Mouse (Mus musculus) testis, adult 2 months (tissue): ENCODE data around the gene Pou2f2.
A peak's percentile ranks its signal among the peaks of the same experiment; 100 is the strongest.

Experiments
- CTCF ChIP-seq: fragments of 200-500 bp; IDR thresholded peaks from 2 replicates; pipeline ENCODE4 v1.5.1; 2012; ENCODE audit warnings: low read depth, mild to moderate bottlenecking, inconsistent platforms, low read length, moderate library complexity; ENCODE audit not compliant: control insufficient read depth, insufficient read depth, insufficient replicate concordance
- POLR2A ChIP-seq: fragments of 200-500 bp; IDR thresholded peaks from 2 replicates; pipeline ENCODE4 v1.6.1; 2012; ENCODE audit warnings: low read depth, mild to moderate bottlenecking, inconsistent platforms, low read length, moderate library complexity; ENCODE audit not compliant: control insufficient read depth

DNA sequence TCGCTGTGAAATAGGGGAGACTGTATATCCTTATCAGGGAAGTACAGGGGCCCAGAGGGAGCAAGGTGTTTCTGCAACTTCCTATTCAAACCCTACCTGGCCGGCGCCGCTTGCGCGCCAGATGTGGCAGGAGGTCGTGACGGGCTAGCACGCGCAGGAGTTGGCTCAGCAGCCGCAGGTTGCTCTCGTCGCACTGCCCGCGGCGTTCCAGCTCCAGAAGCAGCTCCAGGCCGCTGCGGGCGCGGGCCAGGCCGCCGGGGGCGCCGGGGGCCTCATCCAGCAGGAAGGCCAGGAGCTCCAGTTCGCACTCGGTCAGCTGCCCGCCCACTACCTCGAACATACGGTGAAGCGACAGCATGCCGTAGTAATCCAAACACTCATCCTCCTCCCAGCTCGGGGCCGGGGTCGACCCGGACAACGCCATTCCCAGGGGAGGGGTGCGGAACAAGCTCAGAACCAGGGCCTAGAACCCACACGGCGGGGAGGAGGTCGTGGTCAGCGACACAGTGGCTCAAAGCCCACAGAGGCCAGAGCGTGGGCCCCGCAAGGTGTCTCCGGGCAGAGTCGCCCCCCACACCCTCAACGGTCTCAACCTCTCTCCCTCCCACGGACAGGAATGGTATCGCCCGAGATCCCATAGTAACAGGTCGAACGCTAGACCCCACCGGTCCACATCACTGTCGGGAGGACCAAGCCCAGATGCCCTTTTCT lies 39.3 kb upstream of the Pou2f2 start:
- TF ChIP-seq CTCF (no peak), POLR2A (0 out of 2 replicates have a peak, but pooled peaks have one; percentile 75)
